Mouse (Mus musculus) telencephalon, adult 2 months (tissue): ENCODE results near the gene Nbeal2.
"Not testable (repeated sequence)": the region's sequence is repeated elsewhere in the genome, so short reads cannot be mapped to it uniquely, and the experiment has no call there.

ENCODE experiments used
- DNase-seq: peaks from one replicate; pipeline ENCODE4 v3.0.0-alpha.2; 2011; ENCODE audit warnings: low read depth, low spot score

Nbeal2 gene

DNA sequence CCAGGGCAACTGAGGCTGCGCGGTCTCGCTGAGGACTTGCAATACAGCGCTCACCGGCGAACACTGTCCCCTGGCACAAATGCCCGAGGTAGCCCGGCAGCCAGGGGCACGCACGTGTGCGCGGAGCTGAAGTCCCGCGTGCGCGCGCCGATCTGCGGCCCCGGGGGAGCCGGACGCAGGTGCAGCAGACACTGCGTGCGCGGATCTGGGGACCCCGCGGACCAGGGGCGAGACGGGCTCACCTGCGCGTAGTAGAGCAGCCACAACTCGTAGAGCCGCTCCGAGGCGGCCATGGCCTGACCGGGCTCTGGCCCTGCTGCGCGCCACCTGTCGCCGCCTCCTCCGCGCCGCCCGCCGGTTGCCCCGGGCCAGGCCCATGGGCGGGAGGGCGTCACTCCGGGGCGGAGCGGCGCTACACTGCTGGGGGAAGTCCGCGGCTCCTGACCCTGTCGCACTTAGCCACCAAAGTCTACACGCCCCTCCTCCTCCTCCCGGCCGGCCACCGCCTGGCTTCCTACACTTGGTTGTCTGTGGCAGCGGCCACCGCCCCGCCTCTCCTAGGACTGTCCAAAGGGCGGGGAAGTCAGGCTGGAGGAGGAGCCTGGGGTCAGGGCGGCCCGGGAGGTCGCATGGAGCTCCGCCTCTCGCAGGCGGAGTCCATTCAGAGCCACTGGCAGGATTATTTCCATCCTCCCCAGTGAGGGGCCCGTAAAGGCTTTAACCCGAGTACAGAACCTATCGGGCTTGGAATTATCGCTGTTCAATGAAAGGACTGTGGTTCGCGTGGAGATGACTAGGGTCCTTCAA, at the start of gene Nbeal2:
Gene Nbeal2 (minus strand): TSS at position 507 of the 807 bp plus-strand sequence.
- no peak for DNase-seq

DNA sequence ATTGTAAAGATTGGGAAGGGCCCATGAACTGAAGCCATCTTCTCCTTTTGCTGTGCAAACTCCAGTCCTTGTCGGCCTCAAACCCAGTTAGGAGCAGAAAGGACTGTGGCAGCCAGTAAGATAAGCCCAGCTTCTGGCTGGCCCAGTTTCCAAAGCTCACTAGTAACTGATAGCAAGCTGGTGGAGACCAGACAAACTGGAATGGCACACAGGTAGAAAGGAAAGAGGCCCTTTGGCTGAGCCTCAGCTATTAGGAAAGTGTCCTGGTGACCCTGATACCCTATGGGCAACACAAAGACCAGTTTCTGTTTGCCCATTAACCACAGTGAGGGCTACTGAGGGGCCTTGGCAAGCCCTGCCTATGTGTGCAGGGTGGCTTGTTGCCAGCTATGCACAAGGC, 48.9 kb upstream of the Nbeal2 start:
- no peak for DNase-seq

DNA sequence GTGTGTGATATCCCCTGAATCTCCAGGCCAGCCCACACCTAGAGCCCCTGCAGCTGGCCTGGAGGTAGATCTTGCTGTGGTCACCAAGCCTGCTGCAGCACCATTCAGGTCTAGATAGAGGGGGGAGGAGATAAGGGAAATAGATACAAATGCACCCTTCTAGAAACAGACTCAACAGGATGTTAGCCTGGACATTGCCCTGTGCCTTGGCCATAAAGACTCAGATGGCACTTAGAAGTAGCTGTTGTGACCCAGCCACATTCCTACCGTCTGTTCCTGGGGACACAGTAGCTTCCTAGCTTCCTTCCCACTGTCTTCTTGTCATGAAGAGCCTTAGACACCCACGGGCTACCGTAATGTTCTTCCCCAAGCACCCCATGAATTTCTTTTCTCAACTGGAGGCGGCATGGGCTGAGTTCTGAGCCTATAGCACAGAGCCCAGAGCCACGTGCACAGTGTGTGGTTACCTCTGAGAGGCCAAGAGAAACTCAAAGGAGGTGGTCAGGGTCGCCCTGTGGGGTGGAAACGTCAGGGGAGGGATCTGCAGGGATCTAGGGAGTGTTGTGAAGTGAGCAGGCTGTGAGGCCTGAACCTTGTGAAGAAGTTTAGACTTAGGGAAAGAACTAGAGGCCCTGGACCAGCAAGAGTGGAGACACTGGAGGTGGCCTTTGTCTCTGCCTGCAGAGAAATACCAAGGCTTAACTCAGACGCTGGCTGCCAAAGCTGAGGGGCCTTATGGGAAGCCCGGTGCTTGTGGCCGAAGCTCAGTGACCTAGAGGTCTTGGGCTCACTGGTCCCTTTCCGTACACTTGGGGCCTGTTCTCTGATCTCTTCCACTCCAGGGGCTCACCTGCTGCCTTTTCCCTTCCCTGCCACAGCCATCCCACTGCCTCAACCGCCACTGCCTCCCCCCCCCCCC, 47.4 kb upstream of the Nbeal2 start:
- DNase-seq: no peak

DNA sequence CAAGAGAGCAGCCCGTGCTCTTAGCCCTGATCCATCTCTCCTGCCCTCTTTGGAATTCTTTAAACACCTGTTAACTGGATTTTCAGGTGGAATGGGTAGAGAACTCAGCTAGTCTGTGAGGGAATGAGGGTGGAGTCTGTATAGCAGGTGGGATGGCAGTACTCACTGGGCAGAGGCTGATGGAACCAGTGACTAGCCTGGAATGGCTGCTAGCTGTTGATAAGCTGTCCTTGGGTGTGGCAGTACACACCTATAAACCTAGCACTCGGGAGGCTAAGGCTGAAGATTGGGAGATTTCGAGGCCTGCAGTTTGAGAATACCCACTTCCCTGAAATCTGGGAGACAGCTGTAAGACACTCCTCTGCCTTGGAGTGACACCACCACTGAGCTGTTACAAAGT, 45.6 kb upstream of the Nbeal2 start:
- DNase-seq: no peak

DNA sequence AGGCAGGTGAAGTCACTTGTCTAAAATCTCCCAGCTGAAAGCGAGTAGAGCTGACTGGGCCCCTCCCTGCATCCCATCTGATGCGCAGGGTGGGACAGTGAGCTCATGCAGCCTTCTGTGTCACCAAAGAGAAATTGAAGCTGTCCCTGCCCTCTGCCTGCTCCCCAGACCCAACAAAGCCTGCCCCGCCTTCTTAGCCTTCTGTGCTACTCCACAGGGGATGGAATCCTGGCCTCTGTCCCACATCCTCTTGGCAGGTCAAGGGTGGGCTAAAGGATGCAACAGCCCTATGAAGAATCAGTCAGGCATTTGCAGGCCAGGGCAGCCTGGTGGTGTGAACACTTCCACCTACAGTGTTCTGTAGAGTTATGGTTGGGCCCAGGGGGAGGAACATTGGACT, 43.5 kb upstream of the Nbeal2 start:
- no peak for DNase-seq

DNA sequence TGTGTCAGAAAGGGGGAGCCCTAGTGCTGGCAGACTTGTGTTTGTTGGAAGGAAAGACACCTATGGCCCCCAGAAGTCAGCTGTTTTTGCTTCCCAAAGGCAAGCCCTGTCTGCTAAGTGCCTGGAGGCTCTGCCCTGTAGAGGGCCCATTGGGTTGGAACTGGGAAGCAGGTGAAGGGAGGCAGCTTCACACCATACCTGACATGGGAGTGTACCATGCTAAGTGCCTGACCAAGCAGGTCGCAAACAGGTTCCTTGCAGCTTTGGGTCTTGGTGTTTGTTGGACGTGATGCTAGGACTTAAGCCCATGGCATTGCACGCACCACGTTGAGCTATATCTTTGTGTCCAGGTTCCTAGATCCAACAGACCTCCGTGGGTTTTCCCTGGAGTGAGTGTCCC, 42.5 kb upstream of the Nbeal2 start:
- no peak for DNase-seq

DNA sequence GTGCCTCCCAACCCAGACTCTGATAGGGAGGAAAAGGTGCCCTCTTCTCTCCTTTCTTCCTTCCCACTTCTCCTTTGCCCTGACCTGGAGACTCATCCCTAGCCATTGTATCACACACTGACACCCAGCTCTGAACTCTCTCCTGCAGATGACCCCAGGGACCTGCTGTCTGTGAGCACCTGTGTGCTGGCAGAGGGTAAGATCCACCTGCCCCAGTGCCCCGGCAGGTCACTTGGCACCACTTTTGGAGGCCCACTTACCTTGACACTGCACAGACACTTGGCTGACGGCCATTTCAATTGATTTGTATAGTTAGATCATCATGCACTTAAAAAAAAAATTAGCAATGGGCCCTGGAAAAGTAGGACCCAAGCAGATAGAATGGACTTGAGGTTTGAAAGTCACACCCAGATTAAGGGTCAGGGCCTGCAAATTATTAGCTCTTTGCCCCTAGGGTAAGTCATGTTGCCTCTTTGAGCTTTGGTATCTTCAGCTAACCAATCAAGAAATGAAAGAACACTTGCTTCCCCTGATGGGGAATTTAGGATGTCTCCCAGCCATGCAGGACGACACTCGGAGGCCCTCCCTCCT, 41.3 kb upstream of the Nbeal2 start:
- no peak for DNase-seq

DNA sequence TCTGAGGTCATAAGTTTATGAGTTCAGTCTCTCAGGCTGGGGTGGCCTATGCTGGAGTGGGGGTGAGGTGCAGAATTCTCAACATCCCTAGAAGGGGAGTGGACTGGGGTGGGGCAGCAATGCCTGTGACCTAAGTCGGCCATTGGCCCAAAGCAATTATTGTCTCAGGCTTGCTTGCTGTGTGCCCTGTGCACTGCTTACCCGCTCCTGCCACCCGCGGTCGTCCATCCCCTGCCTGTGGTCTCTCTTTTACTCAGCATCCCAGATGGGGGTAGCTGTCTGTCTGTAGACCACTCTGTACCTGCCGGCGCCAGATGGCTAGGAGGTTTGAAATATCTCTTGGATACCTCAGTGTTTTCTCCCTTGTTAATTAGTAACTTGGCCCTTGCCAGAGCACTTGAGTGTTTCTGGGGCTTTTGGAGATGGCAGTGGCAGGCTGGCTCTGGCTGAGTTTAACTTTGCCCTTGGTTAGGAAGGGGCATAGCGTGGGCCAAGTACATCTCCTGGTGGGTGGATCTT, 35.4 kb upstream of the Nbeal2 start:
- DNase-seq: no peak

DNA sequence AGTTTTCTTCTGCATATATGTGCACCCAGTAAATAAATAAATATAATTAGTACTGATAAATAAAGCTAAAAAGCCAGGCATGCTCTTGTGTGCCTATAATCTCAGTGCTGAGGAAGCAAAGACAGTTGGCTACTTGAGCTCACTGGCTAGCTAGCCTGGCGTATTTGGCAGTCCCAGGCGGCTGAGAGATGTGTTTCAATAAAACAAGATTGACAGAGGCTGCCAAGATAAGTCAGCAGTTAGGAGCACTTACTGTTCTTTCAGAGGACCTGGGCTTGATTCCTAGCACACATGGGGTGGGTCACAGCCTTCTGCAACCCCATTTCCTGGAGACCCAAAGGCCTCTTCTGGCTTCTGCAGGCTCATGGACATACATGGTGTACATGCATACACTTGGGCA, 33.9 kb upstream of the Nbeal2 start:
- no peak for DNase-seq

DNA sequence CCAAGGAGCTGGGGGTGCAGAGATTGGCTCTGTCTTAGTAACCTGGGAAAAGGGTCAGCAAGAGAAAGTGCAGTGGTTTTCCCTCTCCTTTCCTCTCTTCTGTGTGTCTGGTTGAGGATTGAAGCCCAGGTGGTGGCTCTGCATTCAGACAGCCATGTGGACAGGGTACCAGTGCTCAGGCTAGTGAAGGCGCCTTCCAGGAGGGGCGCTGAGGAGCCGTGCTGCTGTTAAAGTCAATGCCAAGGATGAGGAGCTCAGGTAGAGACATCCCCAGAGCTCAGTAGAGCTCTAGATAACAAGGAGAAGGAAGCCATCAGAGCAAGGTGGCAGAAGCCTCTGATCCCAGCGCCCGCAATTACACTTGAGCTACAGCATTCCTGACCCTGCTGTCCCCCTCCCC, 33.1 kb upstream of the Nbeal2 start:
- DNase-seq: no peak

DNA sequence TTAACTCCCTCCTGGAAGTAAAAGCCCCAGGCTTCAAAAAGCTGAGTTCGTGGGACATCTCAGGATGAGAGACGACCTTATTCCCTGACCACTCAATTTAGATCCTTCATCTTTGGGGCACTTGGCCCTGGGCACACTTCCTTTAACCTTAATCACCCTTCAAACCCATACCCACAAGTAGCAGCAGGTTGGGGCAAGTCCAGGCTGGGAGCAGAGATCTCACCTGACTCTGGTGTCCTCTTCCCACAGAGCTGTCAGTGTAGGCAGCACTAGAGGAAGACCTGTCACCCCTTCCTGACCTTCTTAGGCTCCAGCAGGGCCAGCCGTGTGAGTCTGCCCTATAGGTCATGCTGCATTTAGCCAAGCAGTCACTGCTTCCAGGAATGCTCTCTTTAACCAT, 32.5 kb upstream of the Nbeal2 start:
- DNase-seq: no peak

DNA sequence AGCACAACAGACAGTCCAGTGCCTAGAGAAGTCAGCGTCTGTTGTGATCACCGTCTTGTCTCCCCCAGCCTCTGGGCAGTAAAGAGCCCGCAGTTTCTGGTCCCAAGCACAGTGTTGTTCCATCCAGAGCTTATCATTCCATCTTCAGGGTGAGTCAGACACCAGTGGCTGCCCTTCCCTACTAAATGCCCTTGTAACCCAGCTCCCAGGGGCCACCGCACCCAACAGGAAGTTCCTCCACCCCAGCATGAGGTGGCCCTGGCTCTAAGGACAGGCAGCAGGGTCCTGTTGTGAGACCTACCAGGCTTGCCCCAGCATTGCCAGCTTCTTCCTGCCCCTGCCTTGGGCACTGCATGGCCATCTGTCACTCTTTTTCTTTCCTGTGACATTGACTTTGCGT, 31.6 kb upstream of the Nbeal2 start:
- DNase-seq: no peak

DNA sequence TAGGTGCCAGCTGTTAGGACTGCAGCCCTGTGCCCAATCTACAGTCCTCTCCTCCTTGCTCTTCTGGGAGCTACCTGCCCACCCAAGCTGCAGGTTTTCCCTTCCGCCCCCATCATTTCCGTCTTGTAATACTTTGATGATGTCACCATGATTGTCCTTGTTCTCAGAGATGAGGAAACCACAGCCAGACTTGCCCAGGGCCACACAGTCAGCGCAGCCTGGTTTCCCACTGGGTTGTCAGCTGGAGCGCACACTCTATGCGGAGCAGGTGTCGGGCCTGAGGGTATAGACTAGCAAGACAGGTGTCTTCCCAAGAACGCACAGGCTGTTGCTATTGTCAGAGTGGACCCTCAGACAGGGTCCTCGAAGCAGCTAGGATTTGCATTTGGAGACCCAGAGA, 31.2 kb upstream of the Nbeal2 start:
- no peak for DNase-seq

DNA sequence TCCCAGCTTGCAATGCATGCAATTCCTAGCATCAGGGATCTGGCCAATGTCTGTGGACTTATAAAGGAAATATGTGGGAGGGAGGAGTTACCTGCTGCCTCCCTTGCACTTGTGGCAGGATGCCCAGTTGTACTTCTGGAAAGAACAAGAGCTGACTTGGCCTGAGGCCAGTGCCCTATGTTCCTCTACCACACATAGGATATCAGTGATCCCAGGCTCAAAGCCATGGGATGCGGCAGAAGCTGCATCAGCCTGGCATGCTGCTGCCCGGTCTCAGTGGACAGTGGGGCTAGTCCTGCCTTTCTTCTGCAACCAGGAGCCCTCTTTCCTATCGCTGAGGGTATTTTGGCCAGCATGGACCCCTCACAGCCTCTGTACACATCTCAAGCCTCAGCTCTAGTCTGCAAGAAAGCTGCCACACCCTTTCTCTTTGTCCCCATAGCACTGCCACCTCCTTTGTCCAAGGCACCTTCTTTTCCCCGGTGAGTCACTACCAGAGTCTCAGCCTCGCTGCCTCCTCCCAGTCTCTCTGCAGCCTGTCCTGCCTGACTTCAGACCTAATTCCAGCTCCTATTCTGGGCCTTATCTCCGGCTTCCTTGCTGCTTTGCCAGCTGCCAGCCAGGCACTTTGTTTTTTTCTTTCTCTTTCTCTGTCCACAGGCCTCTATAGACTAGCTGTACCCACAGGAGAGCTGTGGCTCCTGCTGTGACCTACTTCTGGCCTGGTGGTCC, 30.3 kb upstream of the Nbeal2 start:
- DNase-seq: peak; percentile 74

DNA sequence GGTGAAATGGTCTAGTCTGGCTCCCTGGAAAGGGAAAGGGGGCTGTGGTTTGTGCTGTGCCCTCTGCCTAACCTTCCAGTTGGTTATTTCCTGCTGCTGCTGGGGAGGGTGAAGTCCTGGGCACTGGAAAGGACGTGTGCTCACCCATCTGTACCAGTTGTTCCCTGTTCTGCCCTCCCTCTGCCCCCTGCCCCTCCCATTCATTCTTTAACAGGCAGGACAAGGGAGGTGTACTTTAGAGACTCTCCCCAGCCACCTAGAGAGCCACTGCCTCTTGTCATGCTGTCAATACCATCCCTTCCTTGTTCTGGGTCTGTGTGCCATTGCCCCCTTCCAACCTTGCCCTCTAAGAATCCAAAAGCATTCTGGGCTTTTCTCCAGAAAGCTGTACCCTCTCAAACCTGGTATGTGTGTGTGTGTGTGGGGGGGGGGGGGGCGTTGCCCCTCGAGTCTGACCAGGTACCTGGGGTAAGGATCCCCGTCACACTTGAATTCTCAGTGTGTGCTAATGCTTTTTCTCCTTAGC, 29.7 kb upstream of the Nbeal2 start:
- no peak for DNase-seq

DNA sequence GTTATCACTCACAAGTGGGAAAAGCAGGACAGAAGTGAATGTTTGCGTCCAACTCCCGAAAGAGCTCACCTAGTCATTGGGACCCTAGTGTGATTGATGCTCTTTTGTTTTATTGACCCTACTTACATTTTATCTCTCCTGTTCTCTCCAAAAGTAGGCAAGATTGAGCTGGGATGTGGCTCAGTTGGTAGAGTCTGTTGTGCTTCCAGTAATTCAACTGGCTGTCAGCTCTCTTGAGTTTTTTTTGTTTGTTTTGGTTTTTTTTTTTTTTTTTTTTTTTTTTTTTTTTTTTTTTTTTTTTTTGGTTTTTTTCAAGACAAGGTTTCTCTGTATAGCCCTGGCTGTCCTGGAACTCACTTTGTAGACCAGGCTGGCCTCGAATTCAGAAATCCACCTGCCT, 28.7 kb upstream of the Nbeal2 start:
- not testable (repeated sequence) for DNase-seq

DNA sequence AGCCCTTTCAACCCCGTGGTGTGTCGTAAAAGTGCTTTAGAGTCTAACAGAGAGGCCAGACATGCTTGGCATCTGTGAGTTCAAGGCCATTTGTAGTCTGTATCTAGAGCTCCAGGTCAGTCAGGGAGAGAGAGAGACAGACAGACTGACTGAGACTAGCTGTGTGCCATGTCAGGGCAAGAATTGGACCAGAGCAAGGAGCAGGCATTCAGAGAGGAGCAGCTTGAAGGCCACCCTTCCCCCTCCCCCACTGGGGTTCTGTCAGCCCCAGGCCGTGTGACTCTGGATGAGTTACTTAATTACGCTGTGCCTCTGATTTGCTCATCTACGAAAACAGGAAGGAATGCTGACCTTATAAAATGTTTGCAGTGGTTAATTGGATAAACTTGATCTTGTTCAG, 28.3 kb upstream of the Nbeal2 start:
- no peak for DNase-seq

DNA sequence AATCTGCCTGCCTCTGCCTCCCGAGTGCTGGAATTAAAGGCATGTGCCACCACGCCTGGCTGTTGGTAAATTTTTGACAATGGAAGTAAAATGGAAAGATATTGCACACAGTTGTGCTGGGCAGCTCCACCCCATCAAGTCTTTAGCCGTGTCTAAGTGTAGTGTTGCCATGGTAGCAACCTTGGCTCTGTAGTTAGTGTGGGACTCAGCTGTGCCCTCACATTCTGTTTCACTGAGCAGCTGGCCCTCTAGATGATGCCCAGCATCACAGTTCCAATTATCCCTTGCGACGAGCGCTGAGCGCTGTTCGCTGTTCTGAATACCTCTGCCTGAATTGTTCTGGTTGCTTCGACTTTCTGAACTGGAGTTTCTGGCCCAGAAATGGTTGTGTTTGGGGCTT, 27.9 kb upstream of the Nbeal2 start:
- DNase-seq: peak; percentile 58

DNA sequence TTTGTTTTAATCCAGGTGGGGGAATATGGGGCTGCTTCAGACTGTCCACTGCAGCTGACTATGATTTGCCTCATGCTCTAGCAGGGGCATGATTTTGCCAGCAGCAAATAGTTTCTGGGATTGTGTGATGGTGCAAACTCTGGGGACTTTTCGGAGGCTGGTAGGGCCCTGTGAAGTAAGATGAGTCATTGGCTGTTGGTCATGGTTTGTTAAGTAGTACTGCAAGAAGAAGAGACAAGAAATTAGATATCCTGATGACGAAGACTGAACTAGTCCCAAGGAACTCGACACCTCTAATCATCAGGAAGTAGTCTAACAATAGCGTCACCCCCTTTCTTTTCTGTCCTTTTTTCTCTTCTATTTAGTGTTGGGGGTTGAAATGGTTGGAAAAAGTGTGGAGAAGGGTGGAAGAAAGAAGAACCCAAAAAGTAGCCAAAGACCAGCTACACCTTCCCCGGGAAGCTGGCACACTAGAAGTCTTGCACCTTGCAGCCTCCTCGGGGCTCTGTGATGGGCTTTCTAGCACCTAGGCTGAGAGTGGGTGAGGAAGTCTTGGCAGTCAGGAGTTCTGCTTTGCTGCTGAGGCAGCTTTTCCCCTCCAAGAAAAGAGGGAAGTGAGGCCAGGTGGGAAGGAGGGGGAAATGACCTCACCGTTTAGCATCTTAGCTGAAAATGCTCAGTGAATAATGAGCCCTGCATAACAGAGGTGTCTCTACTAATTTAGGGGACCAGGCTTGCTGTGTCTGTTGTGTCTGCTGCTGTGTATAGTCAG, 27.0 kb upstream of the Nbeal2 start:
- no peak for DNase-seq

DNA sequence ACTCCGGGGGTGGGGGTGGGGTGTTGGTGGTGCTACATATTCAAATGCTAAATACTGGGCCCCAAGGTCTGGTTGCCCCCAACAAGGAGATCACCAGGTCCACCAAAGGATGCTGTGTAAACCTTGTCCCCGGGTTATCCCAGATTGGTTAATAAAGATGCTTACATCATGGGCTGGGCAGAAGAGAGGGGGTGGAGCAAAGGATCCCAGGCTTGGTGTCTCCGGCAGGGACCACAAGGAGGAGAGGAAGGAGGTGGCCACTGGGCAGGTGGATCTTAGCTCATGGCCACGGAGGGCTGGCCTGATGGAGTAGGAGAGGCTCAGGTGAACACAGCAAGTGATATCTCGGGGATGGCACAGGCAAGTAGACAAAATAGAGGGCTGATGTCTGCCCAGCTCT, 24.9 kb upstream of the Nbeal2 start:
- no peak for DNase-seq

DNA sequence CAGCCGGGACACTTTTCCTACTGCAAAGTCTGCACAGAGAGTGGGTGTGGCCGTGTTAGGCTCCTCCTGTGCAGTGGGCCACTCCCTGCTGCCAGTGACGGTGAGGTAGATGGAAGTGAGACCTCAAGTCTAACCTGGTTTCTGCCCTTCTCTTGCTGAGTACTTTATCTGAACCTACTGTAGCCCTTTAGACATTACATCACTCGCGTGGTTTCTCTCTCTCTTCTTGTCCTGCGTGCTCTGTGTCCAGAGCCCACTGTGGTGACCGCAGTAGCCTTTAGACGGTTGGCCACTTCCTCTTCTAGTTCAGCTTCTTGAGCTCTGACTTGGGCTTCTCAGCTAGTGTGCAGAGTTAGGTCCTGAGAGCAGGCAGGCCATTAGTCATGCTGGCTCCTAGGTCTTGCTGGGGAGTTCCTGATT, 22.5 kb upstream of the Nbeal2 start:
- DNase-seq: no peak
